Mouse (Mus musculus) bone marrow macrophage, adult 2 months (primary cell): ENCODE data around the gene Gpr37. TPM values are rescaled to one million over a fixed set of nuclear protein-coding genes. Genes with fewer than 3 reads are reported as not detected.

Experiments
- H3K27ac ChIP-seq: 2 replicates; pipeline ENCODE4 v1.5.1; 2012; ENCODE audit warnings: low read depth, low read length; ENCODE audit not compliant: insufficient read depth
- H3K4me1 ChIP-seq: 2 replicates; pipeline ENCODE4 v1.6.1; 2012; ENCODE audit warnings: low read length; ENCODE audit not compliant: control insufficient read depth, insufficient read depth
- H3K4me3 ChIP-seq: 2 replicates; pipeline ENCODE4 v1.5.1; 2012; ENCODE audit warnings: mild to moderate bottlenecking, low read length, moderate library complexity; ENCODE audit not compliant: insufficient read depth
- CTCF ChIP-seq: IDR thresholded peaks from 2 replicates; pipeline ENCODE4 v1.5.1; 2012; ENCODE audit warnings: low read depth, mild to moderate bottlenecking, low read length, moderate library complexity
- POLR2A ChIP-seq: IDR thresholded peaks from 2 replicates; pipeline ENCODE4 v1.6.1; 2012; ENCODE audit warnings: mild to moderate bottlenecking, low read depth, low read length, borderline replicate concordance
- polyA plus RNA-seq: library from polyadenylated mRNA; stranded (reverse); fragments of >200 nt; gene quantifications from 2 replicates; pipeline ENCODE4 v1.2.4, GENCODE M21; 2012; ENCODE audit not compliant: missing spikeins, insufficient read depth, insufficient read length

Gene Gpr37
- polyA plus RNA-seq, 1 experiment: not detected

GRCm38 (mm10) chr6:25684391-25684790, 6.1 kb downstream of the Gpr37 start:
- Histone ChIP-seq H3K4me3 (no peak overlapping the region), H3K27ac (no peak overlapping the region), H3K4me1 (no peaks in the 10 kb centered on the region)
- TF ChIP-seq POLR2A (no peak), CTCF (no peak)

GRCm38 (mm10) chr6:25675111-25675510, 15.4 kb downstream of the Gpr37 start:
- Histone ChIP-seq H3K27ac (no peak overlapping the region), H3K4me1 (no peaks in the 10 kb centered on the region), H3K4me3 (no peak overlapping the region)
- no peak for TF ChIP-seq CTCF
- TF ChIP-seq POLR2A: no peak

- Histone ChIP-seq H3K27ac (no peak overlapping the region), H3K4me3 (no peak overlapping the region), H3K4me1 (no peaks in the 10 kb centered on the region)
- TF ChIP-seq CTCF: no peak
- no peak for TF ChIP-seq POLR2A
Observed at GRCm38 (mm10) chr6:25673801-25674200, 16.7 kb downstream of the Gpr37 start.

GRCm38 (mm10) chr6:25670150-25670549, 20.4 kb downstream of the Gpr37 start:
- no peak overlapping the region for H3K4me3 ChIP-seq
- H3K27ac ChIP-seq: no peak overlapping the region
- no peaks in the 10 kb centered on the region for H3K4me1 ChIP-seq
- TF ChIP-seq CTCF (no peak), POLR2A (no peak)

GRCm38 (mm10) chr6:25663942-25664341, 26.6 kb downstream of the Gpr37 start:
- Histone ChIP-seq H3K4me3 (no peak overlapping the region), H3K4me1 (no peaks in the 10 kb centered on the region), H3K27ac (no peak overlapping the region)
- TF ChIP-seq POLR2A (no peak), CTCF (no peak)

- TF ChIP-seq POLR2A (no peak), CTCF (no peak)
- H3K27ac ChIP-seq: no peak overlapping the region
- H3K4me3 ChIP-seq: no peak overlapping the region
- no peaks in the 10 kb centered on the region for H3K4me1 ChIP-seq
Observed at GRCm38 (mm10) chr6:25659924-25660675, 30.4 kb downstream of the Gpr37 start.

Other genes with a start within 250 kb of the Gpr37 start
- 20.1 and 25.1 TPM in 2 replicates for gene Pot1a, start 118.5 kb upstream of the Gpr37 start, polyA plus RNA-seq